Mouse (Mus musculus): ENCODE measurements around the gene Kncn. TPM values are rescaled to one million over a fixed set of nuclear protein-coding genes. Genes with fewer than 3 reads are reported as not detected.

Gene Kncn
- polyA plus RNA-seq, 1 experiment from 2014 or later: not detected

DNA sequence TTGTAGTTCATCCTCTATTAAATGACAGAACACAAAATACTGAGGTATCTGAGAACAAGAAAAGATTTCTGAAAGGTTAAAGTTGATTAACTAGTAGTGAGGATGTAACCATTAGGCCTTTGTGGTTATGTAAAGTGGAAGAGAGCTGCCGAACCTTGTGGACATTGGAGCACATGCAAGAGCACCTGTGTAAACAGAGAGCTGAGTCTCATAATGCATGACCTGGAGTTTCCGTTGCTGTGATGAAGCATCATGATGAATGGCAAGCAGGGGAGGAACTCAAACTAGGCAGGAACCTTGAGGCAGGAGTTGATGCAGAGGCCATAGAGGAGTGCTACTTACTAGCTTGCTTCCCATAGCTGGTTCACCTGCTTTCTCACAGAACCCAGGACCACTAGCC lies 33.6 kb upstream of the Kncn start:
- 20% methylated on average over 2 of the region's 2 CpGs for WGBS
- no peak for ATAC-seq (ENCODE audit: borderline replicate concordance, extremely low read depth, low FRiP score, low TSS enrichment)

DNA sequence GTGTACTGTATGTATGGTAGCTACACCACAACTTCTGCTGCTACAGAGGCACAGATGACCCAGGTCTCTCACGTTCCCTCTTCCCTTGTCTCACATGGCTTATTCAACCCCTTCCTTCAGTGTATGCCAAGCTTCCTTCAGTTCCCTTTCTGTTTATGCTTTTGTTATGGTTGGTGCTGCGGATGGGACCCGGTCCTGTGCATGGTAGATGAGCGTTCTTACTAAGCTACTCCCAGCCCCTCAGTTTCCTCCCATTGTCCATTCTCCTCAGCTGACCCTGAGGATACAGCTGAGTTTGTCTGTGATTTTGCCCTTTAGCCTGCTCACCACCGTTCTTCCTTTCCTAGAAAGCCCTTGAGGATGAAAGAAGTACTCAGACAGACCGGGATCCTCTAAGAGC lies 32.6 kb upstream of the Kncn start:
- Histone ChIP-seq H3K27me3 (no peaks in the 10 kb centered on the region), H3K4me1 (0 out of 2 replicates have a peak, but pooled peaks cover 3% of the 10 kb centered on the region), H3K4me3 (no peak overlapping the region), H3K4me2 (no peak overlapping the region), H3K9ac (no peak overlapping the region), H3K9me3 (no peaks in the 10 kb centered on the region), H3K27ac (no peak overlapping the region), H3K36me3 (peaks cover 5% of the 10 kb centered on the region; the same call in 1 of the 2 replicates)
- 70% methylated on average over 6 of the region's 6 CpGs for WGBS
- no peak for ATAC-seq (ENCODE audit: borderline replicate concordance, extremely low read depth, low FRiP score, low TSS enrichment)

More for the DNA sequence above, 33.6 kb upstream of the Kncn start:
- Histone ChIP-seq H3K9me3 (no peaks in the 10 kb centered on the region), H3K36me3 (peaks cover 5% of the 10 kb centered on the region; the same call in 1 of the 2 replicates), H3K4me1 (0 out of 2 replicates have a peak, but pooled peaks cover 3% of the 10 kb centered on the region), H3K4me2 (no peak overlapping the region), H3K4me3 (no peak overlapping the region), H3K27me3 (no peaks in the 10 kb centered on the region), H3K27ac (no peak overlapping the region), H3K9ac (no peak overlapping the region)

DNA sequence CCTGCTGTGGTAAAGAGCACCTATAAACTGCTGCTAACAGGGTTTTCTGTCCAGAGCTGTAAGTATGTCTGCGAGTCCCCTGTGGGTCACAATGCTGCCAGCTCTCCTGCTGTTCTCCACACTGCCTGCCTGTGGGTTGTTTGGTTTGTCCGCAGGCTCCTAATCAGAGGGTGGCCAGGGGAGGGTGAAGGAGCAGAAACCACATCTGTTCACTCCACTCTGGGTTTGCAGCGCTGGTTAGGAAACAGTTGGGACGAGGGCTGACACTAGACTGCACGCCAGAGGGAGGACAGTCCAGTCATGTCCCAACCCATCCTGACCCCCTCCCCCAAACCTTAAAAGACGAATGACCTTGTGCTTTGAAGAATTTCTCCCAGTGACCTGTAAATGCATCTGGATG lies 29.1 kb upstream of the Kncn start:
- H3K27me3 ChIP-seq: no peaks in the 10 kb centered on the region
- H3K36me3 ChIP-seq: peaks cover 22% of the 10 kb centered on the region
- WGBS: 40% methylated on average over 6 of the region's 6 CpGs
- H3K9me3 ChIP-seq: no peaks in the 10 kb centered on the region
- H3K4me1 ChIP-seq: no peaks in the 10 kb centered on the region
- H3K4me2 ChIP-seq: no peak overlapping the region
- H3K4me3 ChIP-seq: no peak overlapping the region
- no peak for ATAC-seq (ENCODE audit: borderline replicate concordance, extremely low read depth, low FRiP score, low TSS enrichment)
- H3K27ac ChIP-seq: no peak overlapping the region
- H3K9ac ChIP-seq: no peak overlapping the region

DNA sequence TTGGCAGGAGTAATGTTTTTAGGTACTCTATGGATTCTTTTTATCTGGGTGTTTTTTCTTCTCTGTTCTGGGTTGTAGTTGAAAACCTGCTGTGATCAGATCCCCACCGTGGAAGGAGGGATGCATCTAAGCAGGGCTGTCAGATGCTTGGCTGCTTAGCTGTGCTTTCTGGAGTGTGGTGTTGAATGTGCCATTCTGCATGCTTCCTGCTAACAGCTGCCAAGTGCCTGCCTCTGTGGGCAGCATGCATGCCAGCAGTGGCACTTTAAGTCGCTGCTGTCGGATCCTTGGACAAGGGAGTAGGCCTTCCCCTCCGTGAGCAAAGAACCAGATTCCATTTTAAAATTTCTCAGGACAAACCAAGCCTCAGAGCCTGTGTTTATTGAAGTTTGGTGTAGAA lies 28.6 kb upstream of the Kncn start:
- Histone ChIP-seq H3K9me3 (no peaks in the 10 kb centered on the region), H3K36me3 (peaks cover 27% of the 10 kb centered on the region), H3K27me3 (no peaks in the 10 kb centered on the region), H3K4me1 (no peaks in the 10 kb centered on the region), H3K9ac (no peak overlapping the region), H3K4me3 (no peak overlapping the region), H3K27ac (no peak overlapping the region), H3K4me2 (no peak overlapping the region)
- 62% methylated on average over 4 of the region's 4 CpGs for WGBS
- no peak for ATAC-seq (ENCODE audit: borderline replicate concordance, extremely low read depth, low FRiP score, low TSS enrichment)

DNA sequence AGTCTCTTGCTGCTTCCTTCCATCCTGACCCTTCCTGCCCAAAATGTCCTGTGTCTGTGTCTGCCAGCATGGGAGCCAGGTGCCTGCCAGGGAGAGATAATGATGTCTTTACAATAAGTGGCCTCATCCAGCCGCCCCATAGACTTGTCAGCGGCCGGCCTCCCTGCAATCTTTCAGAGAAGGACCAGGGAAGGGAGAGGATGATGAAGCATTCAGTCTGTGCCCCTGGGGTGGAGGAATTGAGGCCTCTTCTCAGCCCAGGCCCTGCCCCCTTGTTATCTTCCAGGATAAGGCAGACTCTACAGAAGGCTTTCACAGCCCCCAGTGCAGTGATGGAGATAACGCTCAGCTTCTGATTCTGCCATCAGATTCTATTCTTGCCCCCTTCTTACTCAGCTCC lies 27.9 kb upstream of the Kncn start:
- Histone ChIP-seq H3K36me3 (peaks cover 25% of the 10 kb centered on the region), H3K27me3 (no peaks in the 10 kb centered on the region), H3K4me1 (no peaks in the 10 kb centered on the region), H3K4me3 (no peak overlapping the region), H3K27ac (no peak overlapping the region), H3K9me3 (no peaks in the 10 kb centered on the region), H3K4me2 (no peak overlapping the region), H3K9ac (no peak overlapping the region)
- no peak for ATAC-seq (ENCODE audit: borderline replicate concordance, extremely low read depth, low FRiP score, low TSS enrichment)
- 67% methylated on average over 4 of the region's 4 CpGs for WGBS

DNA sequence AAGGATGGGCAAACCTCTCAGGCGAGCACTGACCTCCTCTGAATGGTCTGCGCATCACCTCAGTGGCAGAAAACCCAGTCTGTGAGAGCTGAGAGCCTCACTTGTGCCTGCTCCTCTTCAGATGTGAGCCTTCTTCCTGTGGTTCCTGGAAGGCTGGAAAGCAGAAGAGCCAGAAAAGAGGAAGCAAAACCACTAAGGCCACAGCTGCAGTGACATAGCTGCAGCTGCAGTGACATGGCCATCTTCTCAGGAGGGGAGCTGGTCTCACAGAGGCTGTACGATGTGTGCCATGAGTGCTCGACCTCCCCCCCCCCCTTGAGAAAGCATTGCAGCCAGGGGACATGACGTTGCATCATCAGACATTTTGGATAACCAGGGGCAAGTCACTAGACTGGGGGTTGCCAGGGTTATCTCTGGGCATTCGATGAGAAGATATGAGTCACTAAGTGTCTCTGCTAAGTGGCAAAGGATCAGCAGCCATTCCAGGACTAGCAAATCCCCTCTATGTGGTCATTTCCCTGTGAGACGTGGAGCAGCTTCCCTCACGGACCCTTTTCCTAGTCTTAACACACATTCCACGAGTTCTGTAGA lies 26.8 kb upstream of the Kncn start:
- Histone ChIP-seq H3K9ac (no peak overlapping the region), H3K9me3 (no peaks in the 10 kb centered on the region), H3K4me2 (no peak overlapping the region), H3K27ac (no peak overlapping the region), H3K4me1 (no peaks in the 10 kb centered on the region), H3K36me3 (peaks cover 23% of the 10 kb centered on the region), H3K27me3 (no peaks in the 10 kb centered on the region), H3K4me3 (no peak overlapping the region)
- WGBS: 71% methylated on average over 9 of the region's 9 CpGs
- ATAC-seq (ENCODE audit: borderline replicate concordance, extremely low read depth, low FRiP score, low TSS enrichment): no peak

DNA sequence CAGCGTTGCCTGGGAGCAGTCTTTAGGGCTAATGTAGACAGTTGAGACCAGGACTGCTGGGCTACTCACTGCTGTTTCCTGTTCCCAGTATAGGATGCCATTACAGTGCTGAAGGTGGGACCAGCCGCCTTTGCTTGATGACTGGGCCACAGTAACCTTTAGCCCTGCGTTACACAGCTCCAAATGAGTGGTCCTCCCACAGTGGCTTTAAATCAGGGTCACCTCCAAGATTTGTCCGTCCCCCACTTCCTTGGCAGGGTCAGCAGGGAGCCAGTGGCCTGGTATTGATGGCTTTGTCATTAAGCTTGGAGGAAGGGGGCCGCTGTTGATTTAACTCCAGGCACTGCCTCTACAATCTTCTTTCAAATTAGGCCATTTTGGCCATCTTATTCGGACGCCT lies 20.8 kb upstream of the Kncn start:
- no peak for ATAC-seq (ENCODE audit: borderline replicate concordance, extremely low read depth, low FRiP score, low TSS enrichment)
- WGBS: 70% methylated on average over 7 of the region's 7 CpGs
- no peaks in the 10 kb centered on the region for H3K9me3 ChIP-seq
- peaks cover 18% of the 10 kb centered on the region; the same call in 1 of the 2 replicates for H3K36me3 ChIP-seq
- H3K4me3 ChIP-seq: no peak overlapping the region
- no peak overlapping the region for H3K4me2 ChIP-seq
- no peaks in the 10 kb centered on the region for H3K4me1 ChIP-seq
- no peaks in the 10 kb centered on the region for H3K27me3 ChIP-seq
- no peak overlapping the region for H3K27ac ChIP-seq
- no peak overlapping the region for H3K9ac ChIP-seq

DNA sequence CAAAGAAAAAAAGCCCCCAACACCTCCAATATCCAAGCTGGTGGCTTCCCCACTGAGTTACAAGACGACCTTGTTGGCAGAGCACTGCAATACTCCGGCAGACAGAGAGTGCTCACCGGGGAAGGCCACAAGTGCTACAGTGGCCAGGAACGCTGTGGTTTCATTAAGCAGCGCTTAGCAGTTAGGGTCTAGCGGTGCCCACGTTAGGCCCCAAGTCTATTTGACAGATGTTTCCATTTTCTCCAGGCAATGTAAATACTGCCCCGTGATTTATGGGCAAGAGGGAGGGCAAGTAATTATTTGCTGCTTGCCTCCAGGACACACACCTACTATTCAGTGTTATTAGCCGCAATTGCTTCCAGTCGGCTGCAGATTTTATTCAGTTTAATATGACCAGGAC lies 20.3 kb upstream of the Kncn start:
- Histone ChIP-seq H3K27me3 (no peaks in the 10 kb centered on the region), H3K36me3 (peaks cover 18% of the 10 kb centered on the region; the same call in 1 of the 2 replicates), H3K4me1 (no peaks in the 10 kb centered on the region), H3K9ac (no peak overlapping the region), H3K27ac (no peak overlapping the region), H3K4me3 (no peak overlapping the region), H3K9me3 (no peaks in the 10 kb centered on the region), H3K4me2 (no peak overlapping the region)
- 38% methylated on average over 10 of the region's 10 CpGs for WGBS
- no peak for ATAC-seq (ENCODE audit: borderline replicate concordance, extremely low read depth, low FRiP score, low TSS enrichment)

DNA sequence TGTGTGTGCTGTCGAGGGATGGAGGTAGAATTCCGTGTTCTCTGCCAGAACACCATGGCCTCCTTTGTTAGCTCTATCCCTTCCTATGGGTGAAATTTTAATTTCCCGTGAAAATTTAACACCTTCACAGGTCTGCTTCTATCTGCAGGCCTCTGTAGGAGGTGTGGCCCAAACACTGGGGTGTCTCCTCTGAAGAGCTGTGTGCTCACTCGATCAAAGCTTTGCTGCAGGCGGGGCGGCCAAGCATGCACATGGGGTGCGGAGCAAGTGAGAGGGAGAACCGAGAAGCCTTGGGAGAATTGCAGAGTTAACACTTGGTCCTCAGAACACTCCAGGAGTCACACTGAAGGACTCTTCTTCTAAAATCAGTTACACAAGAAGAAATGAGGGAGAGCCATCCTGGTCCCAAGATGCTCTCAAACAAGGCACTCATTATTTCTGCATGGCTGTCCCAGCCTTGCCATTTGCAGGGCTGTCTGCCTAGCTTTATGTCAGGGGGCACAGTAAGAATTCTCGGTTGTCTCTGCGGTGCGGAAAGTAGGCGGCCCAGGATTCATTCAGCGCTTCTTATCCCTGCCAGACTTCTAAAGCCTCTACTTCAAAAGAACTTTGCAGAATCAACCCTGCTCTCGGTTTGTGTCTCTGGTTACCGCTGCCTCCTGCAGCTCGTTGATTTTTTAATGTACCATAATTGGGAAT lies 14.5 kb upstream of the Kncn start:
- no peak overlapping the region for H3K9ac ChIP-seq
- ATAC-seq (ENCODE audit: borderline replicate concordance, extremely low read depth, low FRiP score, low TSS enrichment): no peak
- H3K4me3 ChIP-seq: no peak overlapping the region
- WGBS: 35% methylated on average over 16 of the region's 16 CpGs
- H3K9me3 ChIP-seq: no peaks in the 10 kb centered on the region
- H3K36me3 ChIP-seq: peaks cover 17% of the 10 kb centered on the region
- H3K27me3 ChIP-seq: no peaks in the 10 kb centered on the region
- no peaks in the 10 kb centered on the region for H3K4me1 ChIP-seq
- no peak overlapping the region for H3K27ac ChIP-seq
- H3K4me2 ChIP-seq: no peak overlapping the region

DNA sequence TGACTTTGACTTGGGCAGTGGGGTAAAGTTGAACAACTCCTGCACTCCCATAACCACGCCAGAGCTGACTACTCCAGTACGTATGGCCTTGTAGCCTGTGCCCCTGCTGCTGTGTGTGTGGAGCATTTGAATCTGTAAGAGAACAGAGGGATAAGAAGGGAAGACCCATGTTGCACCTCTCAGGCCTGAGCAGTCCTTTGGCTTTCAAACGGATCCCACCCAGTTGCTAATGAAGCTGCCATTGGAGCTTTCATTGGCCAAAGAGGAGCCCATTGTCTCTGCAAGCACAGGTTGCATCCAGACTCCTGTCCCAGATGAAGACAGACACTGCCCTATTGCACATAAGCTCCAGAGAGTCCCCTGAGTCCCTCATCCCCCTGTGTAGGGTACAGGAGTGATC lies 11.0 kb upstream of the Kncn start:
- Histone ChIP-seq H3K4me2 (no peak overlapping the region), H3K4me1 (0 out of 2 replicates have a peak, but pooled peaks cover 4% of the 10 kb centered on the region), H3K27me3 (no peaks in the 10 kb centered on the region), H3K36me3 (peaks cover 17% of the 10 kb centered on the region), H3K4me3 (no peak overlapping the region), H3K9me3 (no peaks in the 10 kb centered on the region), H3K9ac (no peak overlapping the region), H3K27ac (no peak overlapping the region)
- ATAC-seq (ENCODE audit: borderline replicate concordance, extremely low read depth, low FRiP score, low TSS enrichment): no peak
- 88% methylated on average over 3 of the region's 3 CpGs for WGBS

DNA sequence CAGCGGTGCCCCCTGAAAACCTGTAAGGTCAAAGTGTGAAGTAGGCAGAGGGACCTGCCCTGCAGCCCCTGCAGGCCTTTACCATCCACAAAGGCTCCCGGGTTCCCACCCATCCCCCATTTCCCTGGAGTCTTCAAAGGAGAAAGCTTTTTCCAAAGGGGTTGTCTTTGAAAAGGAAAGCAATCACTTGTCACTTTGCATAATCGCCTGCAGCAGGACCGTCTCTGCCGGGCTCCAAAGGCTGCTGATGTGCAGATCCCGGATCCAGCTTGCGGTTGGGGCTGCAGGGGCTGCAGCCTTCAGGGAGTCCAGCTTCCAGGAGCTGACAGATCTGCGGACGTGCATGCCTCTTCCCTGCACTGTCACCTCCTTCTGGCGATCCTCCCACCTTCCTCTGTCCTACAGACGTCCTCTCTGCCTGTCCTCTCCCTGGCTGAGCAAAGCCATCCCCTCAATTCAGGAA lies 6.0 kb upstream of the Kncn start:
- peaks cover 9% of the 10 kb centered on the region for H3K36me3 ChIP-seq
- H3K4me1 ChIP-seq: 0 out of 2 replicates have a peak, but pooled peaks cover 7% of the 10 kb centered on the region
- H3K9me3 ChIP-seq: no peaks in the 10 kb centered on the region
- ATAC-seq (ENCODE audit: borderline replicate concordance, extremely low read depth, low FRiP score, low TSS enrichment): peak; percentile 50; the same call in 1 of the 2 replicates
- no peak overlapping the region for H3K27ac ChIP-seq
- 4% methylated on average over 11 of the region's 11 CpGs for WGBS
- H3K9ac ChIP-seq: no peak overlapping the region
- peak overlapping the region; percentile 36; the same call in 1 of the 2 replicates for H3K4me2 ChIP-seq
- no peaks in the 10 kb centered on the region for H3K27me3 ChIP-seq
- no peak overlapping the region for H3K4me3 ChIP-seq

DNA sequence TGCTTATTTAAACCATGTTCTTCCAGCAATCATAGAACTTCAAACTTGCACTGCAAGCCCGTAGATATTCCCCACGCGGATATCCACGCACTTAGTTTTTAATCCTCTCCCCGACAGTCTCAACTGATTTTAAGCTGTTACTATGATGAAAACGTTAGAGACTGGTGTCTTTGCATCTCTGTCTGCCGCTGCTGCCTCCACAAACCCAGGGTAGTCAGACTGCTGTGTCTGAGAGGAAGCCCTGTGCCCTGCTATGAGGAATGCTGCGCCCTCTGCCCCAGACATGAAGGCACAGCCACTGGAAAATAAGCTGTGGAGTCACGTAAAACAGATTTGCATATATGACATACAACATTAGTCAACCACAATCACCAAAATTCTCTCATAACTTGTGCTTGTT lies 5.4 kb upstream of the Kncn start:
- no peaks in the 10 kb centered on the region for H3K9me3 ChIP-seq
- H3K27ac ChIP-seq: no peak overlapping the region
- no peaks in the 10 kb centered on the region for H3K27me3 ChIP-seq
- peaks cover 3% of the 10 kb centered on the region; the same call in 1 of the 2 replicates for H3K36me3 ChIP-seq
- no peak overlapping the region for H3K4me3 ChIP-seq
- WGBS: 34% methylated on average over 9 of the region's 9 CpGs
- H3K4me2 ChIP-seq: peak overlapping the region; percentile 36; the same call in 1 of the 2 replicates
- ATAC-seq (ENCODE audit: borderline replicate concordance, extremely low read depth, low FRiP score, low TSS enrichment): no peak
- H3K9ac ChIP-seq: no peak overlapping the region
- 0 out of 2 replicates have a peak, but pooled peaks cover 7% of the 10 kb centered on the region for H3K4me1 ChIP-seq

Measured in lung, embryonic 15.5 days (tissue).